Mouse (Mus musculus) E14TG2a.4 (cell line): ENCODE results near the gene Marf1.

Experiments
- H3K27me3 ChIP-seq: 2 replicates; pipeline ENCODE4 v1.6.1; 2014; ENCODE audit warnings: low read length, control low read depth; ENCODE audit not compliant: insufficient read depth
- H3K36me3 ChIP-seq: 2 replicates; pipeline ENCODE4 v1.6.1; 2014; ENCODE audit warnings: low read length, control low read depth; ENCODE audit not compliant: insufficient read depth
- H3K4me1 ChIP-seq: replicated peaks from 2 replicates; pipeline ENCODE4 v1.6.1; 2014; ENCODE audit warnings: low read depth, low read length, control low read depth
- H3K4me3 ChIP-seq: replicated peaks from 2 replicates; pipeline ENCODE4 v1.5.1; 2014; ENCODE audit warnings: mild to moderate bottlenecking, low read length
- H3K9me3 ChIP-seq: 2 replicates; pipeline ENCODE4 v1.6.1; 2014; ENCODE audit warnings: low read length, control low read depth
- CTCF ChIP-seq: conservative IDR thresholded peaks from 2 replicates; pipeline ENCODE4 v1.5.1; 2014; ENCODE audit warnings: low read length
- NANOG ChIP-seq: IDR thresholded peaks from 2 replicates; pipeline ENCODE4 v1.6.1; 2014; ENCODE audit warnings: borderline replicate concordance, low read length, mixed read lengths
- POU5F1 ChIP-seq: IDR thresholded peaks from 2 replicates; pipeline ENCODE4 v1.6.1; 2014; ENCODE audit warnings: low read length, borderline replicate concordance

The Marf1 gene

DNA sequence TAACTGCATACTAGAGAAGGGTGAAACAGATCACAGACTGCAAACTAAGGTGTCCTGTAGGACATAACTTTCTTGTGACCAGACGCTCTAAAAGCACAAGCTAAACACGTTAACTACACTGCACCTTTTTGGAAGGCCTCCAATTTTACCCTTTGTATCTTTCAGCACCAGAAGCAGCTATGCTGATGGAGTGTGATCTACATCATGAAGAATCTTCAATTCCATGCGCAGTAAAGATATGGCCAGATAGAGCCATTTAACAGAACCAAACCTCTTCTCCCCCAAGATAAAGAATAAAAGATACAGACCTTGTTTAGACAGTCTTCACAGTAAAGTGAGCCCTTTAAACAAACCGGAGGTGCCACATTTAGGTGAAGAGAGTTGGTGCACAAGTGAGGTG, 11.4 kb downstream of the Marf1 start:
- H3K9me3 ChIP-seq = no peaks in the 10 kb centered on the region
- H3K4me1 ChIP-seq = no peaks in the 10 kb centered on the region
- no peak for TF ChIP-seq CTCF
- no peak for TF ChIP-seq NANOG
- no peak for TF ChIP-seq POU5F1
- no peak overlapping the region for H3K4me3 ChIP-seq
- H3K36me3 ChIP-seq = peaks cover 78% of the 10 kb centered on the region
- H3K27me3 ChIP-seq = no peaks in the 10 kb centered on the region

DNA sequence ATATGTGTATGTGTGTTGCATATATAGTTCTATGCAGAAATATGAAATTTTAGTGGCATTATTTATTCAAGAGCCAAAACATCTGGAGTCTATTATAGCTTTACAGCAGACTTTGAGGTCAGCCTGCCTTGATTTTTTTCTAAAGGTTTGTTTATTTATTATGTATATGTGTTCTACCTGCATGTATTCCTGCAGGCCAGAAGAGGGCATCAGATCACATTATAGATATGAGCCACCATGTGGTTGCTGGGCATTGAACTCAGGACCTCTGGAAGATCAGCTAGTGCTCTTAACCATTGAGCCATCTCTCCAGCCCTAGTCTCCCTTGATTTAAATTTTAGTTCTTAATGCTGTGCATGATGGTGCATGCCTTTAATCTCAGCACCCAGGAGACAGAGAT, 15.4 kb downstream of the Marf1 start:
- Histone ChIP-seq H3K9me3 (no peaks in the 10 kb centered on the region), H3K36me3 (peaks cover 88% of the 10 kb centered on the region), H3K27me3 (no peaks in the 10 kb centered on the region), H3K4me1 (no peaks in the 10 kb centered on the region; the same call in 1 of the 2 replicates), H3K4me3 (no peak overlapping the region)
- no peak for TF ChIP-seq POU5F1

- H3K27me3 ChIP-seq = no peaks in the 10 kb centered on the region
- no peak overlapping the region for H3K4me3 ChIP-seq
- TF ChIP-seq NANOG = no peak
- no peak for TF ChIP-seq POU5F1
- TF ChIP-seq CTCF = no peak
- H3K36me3 ChIP-seq = peaks cover 89% of the 10 kb centered on the region
- no peaks in the 10 kb centered on the region; the same call in 1 of the 2 replicates for H3K4me1 ChIP-seq
- H3K9me3 ChIP-seq = no peaks in the 10 kb centered on the region
Measured at GRCm38 (mm10) chr16:14143298-14143697, 19.9 kb downstream of the Marf1 start.

- no peak for TF ChIP-seq CTCF
- TF ChIP-seq NANOG = no peak
- TF ChIP-seq POU5F1 = no peak
- no peaks in the 10 kb centered on the region for H3K27me3 ChIP-seq
- peaks cover 96% of the 10 kb centered on the region for H3K36me3 ChIP-seq
- H3K4me3 ChIP-seq = no peak overlapping the region
- H3K4me1 ChIP-seq = no peaks in the 10 kb centered on the region; the same call in 1 of the 2 replicates
- no peaks in the 10 kb centered on the region for H3K9me3 ChIP-seq
Measured at GRCm38 (mm10) chr16:14139106-14139505, 24.0 kb downstream of the Marf1 start.

DNA sequence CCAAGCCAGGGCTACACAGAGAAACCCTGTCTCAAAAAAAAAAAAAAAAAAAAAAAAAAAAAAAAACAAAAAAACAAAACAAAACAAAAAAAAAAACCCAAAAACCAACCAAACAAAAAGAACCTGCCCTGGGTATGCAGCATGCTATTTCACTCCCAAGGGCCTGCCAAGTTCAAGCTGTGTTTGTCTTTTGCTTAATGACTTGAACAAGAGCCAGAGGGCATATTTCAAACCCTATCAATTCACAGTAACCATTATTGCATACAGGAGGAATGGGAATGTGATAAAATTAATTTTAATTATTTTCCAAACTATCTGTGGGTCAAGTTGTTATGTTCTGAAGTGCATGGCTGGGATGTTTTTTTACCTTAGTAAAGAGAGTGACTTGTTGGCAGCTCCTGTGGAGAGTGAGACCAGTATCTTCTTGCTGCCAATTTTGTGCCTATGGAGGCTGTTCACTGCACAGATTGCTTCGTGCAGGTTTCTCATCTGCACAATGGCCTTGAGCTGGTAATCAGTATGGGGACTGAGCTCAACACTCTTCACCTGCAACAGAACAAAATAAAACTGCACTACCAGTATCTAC, 25.1 kb downstream of the Marf1 start:
- no peaks in the 10 kb centered on the region for H3K4me1 ChIP-seq
- H3K9me3 ChIP-seq = no peaks in the 10 kb centered on the region
- no peak overlapping the region for H3K4me3 ChIP-seq
- H3K27me3 ChIP-seq = no peaks in the 10 kb centered on the region
- H3K36me3 ChIP-seq = peaks cover 97% of the 10 kb centered on the region
- TF ChIP-seq POU5F1 = no peak
- TF ChIP-seq CTCF = no peak
- TF ChIP-seq NANOG = no peak

GRCm38 (mm10) chr16:14135014-14135413, 28.1 kb downstream of the Marf1 start:
- Histone ChIP-seq H3K4me1 (no peaks in the 10 kb centered on the region), H3K9me3 (no peaks in the 10 kb centered on the region)

DNA sequence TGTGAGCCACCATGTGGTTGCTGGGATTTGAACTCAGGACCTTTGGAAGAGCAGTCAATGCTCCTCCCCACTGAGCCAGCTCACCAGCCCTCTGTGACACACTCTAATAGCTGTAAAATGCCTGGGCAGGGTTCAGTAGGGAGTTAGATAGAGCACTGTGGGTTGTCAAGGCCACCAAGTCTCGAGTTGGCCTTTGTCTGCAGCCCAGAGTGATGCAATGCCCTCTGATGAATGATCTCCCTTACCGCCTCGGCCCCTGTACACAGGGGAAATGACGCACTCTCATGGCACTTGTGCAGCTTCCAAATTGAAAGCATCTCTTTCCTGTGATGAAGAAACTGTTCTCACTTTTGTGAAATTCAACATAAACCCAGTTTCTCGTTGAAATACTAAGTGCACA, 31.3 kb downstream of the Marf1 start:
- no peaks in the 10 kb centered on the region for H3K27me3 ChIP-seq
- no peaks in the 10 kb centered on the region for H3K4me1 ChIP-seq
- TF ChIP-seq NANOG = no peak
- TF ChIP-seq CTCF = no peak
- no peak for TF ChIP-seq POU5F1
- peaks cover 100% of the 10 kb centered on the region for H3K36me3 ChIP-seq
- H3K4me3 ChIP-seq = no peak overlapping the region
- H3K9me3 ChIP-seq = no peaks in the 10 kb centered on the region

More at GRCm38 (mm10) chr16:14135014-14135413, 28.1 kb downstream of the Marf1 start:
- no peaks in the 10 kb centered on the region for H3K27me3 ChIP-seq
- TF ChIP-seq NANOG = no peak
- no peak for TF ChIP-seq POU5F1
- TF ChIP-seq CTCF = no peak
- H3K36me3 ChIP-seq = peaks cover 97% of the 10 kb centered on the region
- H3K4me3 ChIP-seq = no peak overlapping the region

DNA sequence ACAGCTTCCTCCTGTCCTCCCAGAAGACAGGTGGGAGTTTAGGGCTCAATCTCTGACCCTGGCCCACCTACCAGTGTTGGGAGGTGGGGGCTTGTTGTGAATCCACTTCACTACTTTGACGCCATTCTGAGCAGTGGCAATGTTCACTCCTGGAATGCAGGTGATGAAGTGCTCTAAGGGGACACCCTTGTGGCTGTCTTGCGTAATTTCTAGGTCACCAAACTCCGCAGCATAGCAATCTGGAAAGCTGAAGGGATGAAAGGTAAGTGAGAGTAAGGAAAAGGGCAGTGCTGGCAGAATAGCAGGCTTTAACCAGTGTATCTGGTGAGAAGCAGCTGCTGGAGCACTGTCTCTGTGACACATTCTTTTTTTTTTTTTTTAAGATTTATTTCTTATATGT, 31.8 kb downstream of the Marf1 start:
- peaks cover 100% of the 10 kb centered on the region for H3K36me3 ChIP-seq
- H3K4me3 ChIP-seq = no peak overlapping the region
- H3K9me3 ChIP-seq = no peaks in the 10 kb centered on the region
- no peaks in the 10 kb centered on the region for H3K4me1 ChIP-seq
- no peaks in the 10 kb centered on the region for H3K27me3 ChIP-seq
- peak; percentile 16 for TF ChIP-seq CTCF
- TF ChIP-seq NANOG = no peak

GRCm38 (mm10) chr16:14130796-14131195, 32.4 kb downstream of the Marf1 start:
- no peaks in the 10 kb centered on the region for H3K27me3 ChIP-seq
- no peak overlapping the region for H3K4me3 ChIP-seq
- H3K36me3 ChIP-seq = peaks cover 100% of the 10 kb centered on the region
- peaks cover 3% of the 10 kb centered on the region; the same call in 1 of the 2 replicates for H3K4me1 ChIP-seq
- TF ChIP-seq NANOG = no peak
- no peaks in the 10 kb centered on the region for H3K9me3 ChIP-seq
